Mouse (Mus musculus): ENCODE measurements around the gene Magea3. TPM values are rescaled to one million over a fixed set of nuclear protein-coding genes. Genes with fewer than 3 reads are reported as not detected.
"Not testable (repeated sequence)": the region's sequence is repeated elsewhere in the genome, so short reads cannot be mapped to it uniquely, and the experiment has no call there.

Gene Magea3
- polyA plus RNA-seq (2016; fragmentation: Nextera tagmentation; extraction: Ambion mirVana), result not detected in 2 replicates

- H3K4me1 ChIP-seq; H3K27ac ChIP-seq; H3K36me3 ChIP-seq (replicated peaks); H3K4me3 ChIP-seq; H3K9me3 ChIP-seq; DNase-seq (ENCODE audit: extremely low spot score, low spot score); H3K27me3 ChIP-seq (ENCODE audit: poor library complexity, severe bottlenecking): not testable (repeated sequence)
- 69% methylated on average over 1 of the region's 1 CpGs for WGBS
These were observed at the start of gene Magea3 for GRCm38 (mm10) chrX:154949405-154949804. TSS of gene Magea3 (minus strand) at chrX:154949505.

- 93% methylated on average over 11 of the region's 11 CpGs for WGBS
- not testable (repeated sequence) for H3K36me3 ChIP-seq (replicated peaks); H3K27me3 ChIP-seq (ENCODE audit: poor library complexity, severe bottlenecking); H3K9me3 ChIP-seq; H3K4me3 ChIP-seq; H3K27ac ChIP-seq; DNase-seq (ENCODE audit: extremely low spot score, low spot score); H3K4me1 ChIP-seq
These were observed 46.4 kb upstream of the Magea3 start, which contains the start of gene Magea8 for GRCm38 (mm10) chrX:154995750-154996149. TSS of gene Magea8 (minus strand) at chrX:154995850.

GRCm38 (mm10) chrX:154935887-154936286 lies 13.4 kb downstream of the Magea3 start, which contains the start of gene Magea6:
TSS of gene Magea6 (minus strand) at chrX:154935987.
- H3K4me3 ChIP-seq, result not testable (repeated sequence)
- WGBS, result 62% methylated on average over 1 of the region's 1 CpGs

More at GRCm38 (mm10) chrX:154935887-154936286, 13.4 kb downstream of the Magea3 start, which contains the start of gene Magea6:
- H3K27ac ChIP-seq; H3K9me3 ChIP-seq; H3K36me3 ChIP-seq (replicated peaks); H3K27me3 ChIP-seq (ENCODE audit: poor library complexity, severe bottlenecking); H3K4me1 ChIP-seq; DNase-seq (ENCODE audit: extremely low spot score, low spot score): not testable (repeated sequence)

Other genes starting within 250 kb of the Magea3 start
- not detected in 2 replicates for gene Cldn34b1, start 59.2 kb downstream of the Magea3 start, polyA plus RNA-seq (2016; fragmentation: Nextera tagmentation; extraction: Ambion mirVana)
- gene Magea6, start 13.5 kb downstream of the Magea3 start, polyA plus RNA-seq (2016; fragmentation: Nextera tagmentation; extraction: Ambion mirVana), result not detected in 2 replicates
- not detected in 2 replicates for gene Magea8, start 46.3 kb upstream of the Magea3 start, polyA plus RNA-seq (2016; fragmentation: Nextera tagmentation; extraction: Ambion mirVana)
- gene Magea5, start 113.6 kb upstream of the Magea3 start, polyA plus RNA-seq (2016; fragmentation: Nextera tagmentation; extraction: Ambion mirVana), result not detected in 2 replicates
- gene Magea1, start 140.3 kb upstream of the Magea3 start, polyA plus RNA-seq (2016; fragmentation: Nextera tagmentation; extraction: Ambion mirVana), result not detected in 2 replicates
- gene Magea2, start 144.2 kb upstream of the Magea3 start, polyA plus RNA-seq (2016; fragmentation: Nextera tagmentation; extraction: Ambion mirVana), result not detected in 2 replicates
- gene Cldn34b2, start 178.9 kb upstream of the Magea3 start, polyA plus RNA-seq (2016; fragmentation: Nextera tagmentation; extraction: Ambion mirVana), result not detected in 2 replicates